Mouse (Mus musculus) brain, embryonic 14.5 days (tissue): ENCODE measurements around the gene Shroom3.

Source experiments
- CTCF ChIP-seq: fragments of 200-500 bp; IDR thresholded peaks from 2 replicates; pipeline ENCODE4 v1.5.1; 2012; ENCODE audit warnings: inconsistent platforms, mild to moderate bottlenecking, moderate library complexity, borderline replicate concordance; ENCODE audit not compliant: insufficient read depth, insufficient read length; ENCODE audit errors: extremely low read depth
- POLR2A ChIP-seq: fragments of 200-500 bp; IDR thresholded peaks from 2 replicates; pipeline ENCODE4 v1.6.1; 2012; ENCODE audit warnings: mild to moderate bottlenecking, inconsistent platforms, borderline replicate concordance; ENCODE audit not compliant: poor library complexity, insufficient read depth, insufficient read length, severe bottlenecking; ENCODE audit errors: extremely low read depth

DNA sequence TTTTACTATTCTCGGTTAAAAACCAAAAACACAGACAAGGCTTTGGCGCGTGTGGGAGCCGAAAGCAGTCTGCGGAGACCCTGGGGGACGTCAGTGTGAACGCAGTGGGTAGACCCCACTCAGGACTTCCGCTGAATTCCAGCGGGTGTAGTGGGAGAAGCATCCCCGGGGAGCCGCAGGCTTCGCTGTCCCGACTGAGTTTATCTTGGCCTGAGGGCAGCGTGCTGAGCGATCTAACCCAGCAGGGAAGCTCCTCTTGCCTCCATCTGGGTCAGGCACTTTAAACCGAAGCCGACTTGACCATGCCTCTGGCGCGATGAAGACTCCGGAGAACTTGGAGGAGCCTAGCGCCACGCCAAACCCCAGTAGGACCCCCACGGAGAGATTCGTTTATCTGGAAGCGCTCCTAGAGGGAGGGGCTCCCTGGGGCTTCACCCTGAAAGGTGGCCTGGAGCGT, at the start of gene Shroom3:
- TF ChIP-seq CTCF, result no peak
- TF ChIP-seq POLR2A, result no peak
